Mouse (Mus musculus) granulocyte monocyte progenitor cell, adult 5-6 weeks (primary cell): Measurements from ENCODE around the gene Pick1. TPM values are rescaled to one million over a fixed set of nuclear protein-coding genes. Genes with fewer than 3 reads are reported as not detected.

Experiments
- ATAC-seq: replicated peaks from 2 replicates; pipeline ENCODE4 v1.8.0; 2016; ENCODE audit warnings: mild to moderate bottlenecking, moderate TSS enrichment, inconsistent platforms; ENCODE audit not compliant: poor library complexity, severe bottlenecking
- total RNA-seq, 2 experiments: library from RNA; stranded (forward) in 1 of 2; stranded (reverse) in 1 of 2; fragments of 200-712, 200-1000 nt in 1 of 2; fragments of >200 nt in 1 of 2; fragmentation: Nextera tagmentation in 1 of 2; gene quantifications; 2 replicates each; pipeline ENCODE4 v1.2.3; 2014 to 2017

The Pick1 gene
- total RNA-seq, 2 experiments from 2014 or later: 7.8 to 8.4 TPM

- no peak for ATAC-seq
These were observed 34.8 kb downstream of the Pick1 start for GRCm38 (mm10) chr15:79263726-79264125.

DNA sequence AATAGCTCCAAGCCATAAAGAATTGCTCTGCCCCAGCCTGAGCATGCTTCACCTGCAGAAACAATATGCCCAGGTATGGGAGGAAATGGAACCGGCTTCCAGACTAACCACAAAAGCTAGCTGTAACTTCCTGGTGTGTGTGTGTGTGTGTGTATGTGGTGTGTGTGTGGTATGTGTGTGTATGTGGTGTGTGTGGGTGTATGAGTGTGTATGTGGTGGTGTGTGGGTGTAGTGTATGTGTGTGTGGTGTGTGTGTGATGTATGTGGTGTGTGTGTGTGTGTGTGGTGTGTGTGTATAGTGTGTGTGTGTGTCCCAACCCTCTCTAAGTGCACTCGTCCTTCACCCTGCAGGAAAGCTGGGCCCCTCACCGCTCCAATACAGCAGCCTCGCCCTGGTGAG lies 36.4 kb downstream of the Pick1 start:
- no peak for ATAC-seq

GRCm38 (mm10) chr15:79268521-79268920 lies 39.5 kb downstream of the Pick1 start:
- ATAC-seq: no peak

GRCm38 (mm10) chr15:79270317-79271123 lies 41.5 kb downstream of the Pick1 start:
- peak; percentile 83 for ATAC-seq

- peak; percentile 62 for ATAC-seq
These were observed 42.3 kb downstream of the Pick1 start for GRCm38 (mm10) chr15:79271124-79271746.

DNA sequence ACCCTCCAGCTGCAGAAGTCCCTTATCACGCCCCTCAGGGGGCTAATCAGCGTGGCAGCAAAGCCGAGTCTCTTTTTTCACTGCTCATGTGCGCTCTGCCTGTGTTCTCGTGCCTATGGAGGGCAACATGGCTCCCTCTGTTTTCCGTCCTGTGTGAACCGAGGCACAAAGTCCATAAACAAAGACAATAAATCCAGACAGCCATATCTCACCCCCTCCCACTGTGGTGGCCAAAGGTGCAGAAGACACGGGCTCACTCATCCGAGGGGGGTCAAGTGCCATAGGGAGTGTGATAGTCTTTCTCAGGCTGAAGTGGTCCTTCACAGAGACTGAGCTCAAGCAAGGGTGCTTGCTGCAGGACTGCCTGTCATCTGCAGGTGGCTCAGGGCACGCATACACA lies 44.0 kb downstream of the Pick1 start:
- no peak for ATAC-seq

DNA sequence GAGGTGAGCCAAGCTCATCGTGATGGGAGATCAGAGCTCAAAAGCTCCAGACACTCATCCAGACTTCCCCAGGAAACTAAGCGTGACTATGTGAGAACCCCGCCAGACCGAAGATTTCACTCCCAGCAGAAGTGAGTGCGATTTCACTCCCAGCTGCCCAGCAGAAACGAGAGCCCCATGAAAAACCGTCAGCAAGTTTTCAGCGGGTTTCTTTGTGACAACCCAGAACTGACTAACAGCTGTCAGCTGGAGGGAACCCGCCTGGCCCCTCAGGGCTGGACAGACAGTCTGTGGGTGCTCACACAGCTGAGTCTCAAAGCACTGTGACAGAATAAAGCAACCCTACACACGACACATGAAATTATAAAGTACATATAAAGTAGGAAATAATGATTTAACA lies 48.8 kb downstream of the Pick1 start:
- ATAC-seq: no peak

- peak; percentile 64 for ATAC-seq
These were observed 51.2 kb downstream of the Pick1 start for GRCm38 (mm10) chr15:79280209-79280608.

GRCm38 (mm10) chr15:79280850-79281249 lies 51.9 kb downstream of the Pick1 start:
- no peak for ATAC-seq

- ATAC-seq: peak; percentile 59
These were observed 52.4 kb downstream of the Pick1 start for GRCm38 (mm10) chr15:79281389-79281788.

GRCm38 (mm10) chr15:79282434-79282833 lies 53.5 kb downstream of the Pick1 start:
- no peak for ATAC-seq

DNA sequence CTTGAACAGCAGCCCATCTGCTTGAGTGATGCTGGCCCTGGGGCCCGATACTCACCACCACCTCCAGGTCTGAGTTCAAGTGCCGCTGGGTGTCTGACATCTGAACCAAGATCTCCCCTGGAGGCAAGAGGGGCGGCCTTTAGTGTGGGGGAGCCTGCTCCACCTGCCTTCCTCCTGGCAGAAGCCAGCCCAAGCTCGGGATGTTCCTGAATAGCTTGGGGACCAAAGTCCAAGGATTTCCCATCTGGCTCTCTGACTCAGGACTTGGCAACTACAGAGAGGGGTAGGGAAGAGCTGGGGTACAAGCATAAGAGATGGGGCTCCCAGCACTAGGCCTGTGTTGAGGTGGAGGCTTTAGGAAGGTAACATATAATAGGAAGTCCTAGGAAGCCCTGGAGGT lies 54.4 kb downstream of the Pick1 start:
- no peak for ATAC-seq

- no peak for ATAC-seq
These were observed 56.4 kb downstream of the Pick1 start, which contains the start of gene Baiap2l2 for GRCm38 (mm10) chr15:79285399-79285798. Baiap2l2 (minus strand) TSS chr15:79285537.

GRCm38 (mm10) chr15:79286141-79286540 lies 57.2 kb downstream of the Pick1 start:
- no peak for ATAC-seq

GRCm38 (mm10) chr15:79287091-79287490 lies 58.1 kb downstream of the Pick1 start:
- ATAC-seq: no peak

GRCm38 (mm10) chr15:79288387-79288786 lies 59.4 kb downstream of the Pick1 start:
- ATAC-seq: no peak

- ATAC-seq: no peak
These were observed 60.5 kb downstream of the Pick1 start for GRCm38 (mm10) chr15:79289441-79289840.

GRCm38 (mm10) chr15:79290340-79290739 lies 61.4 kb downstream of the Pick1 start:
- no peak for ATAC-seq

DNA sequence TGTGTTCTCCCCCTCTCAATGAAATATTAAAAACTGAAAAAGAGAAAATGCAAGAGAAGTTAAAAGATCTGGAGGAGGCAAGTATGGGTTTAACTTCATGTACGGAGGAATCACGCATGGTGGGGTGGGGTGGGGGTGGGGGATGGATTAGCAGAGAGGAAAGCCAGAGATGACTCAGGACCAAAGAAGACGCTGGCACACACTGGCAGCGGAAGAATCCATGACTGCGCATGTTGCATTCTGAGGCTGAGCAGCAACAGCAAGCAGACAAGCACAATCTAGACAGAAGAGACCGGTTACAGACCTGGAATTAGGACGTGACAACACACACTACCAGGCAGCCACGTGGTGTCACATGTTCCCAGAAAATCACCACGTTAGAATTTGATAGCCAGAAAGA lies 63.8 kb downstream of the Pick1 start:
- ATAC-seq: no peak

- no peak for ATAC-seq
These were observed 69.6 kb downstream of the Pick1 start for GRCm38 (mm10) chr15:79298553-79298952.
